Comparison of ENCODE assay signal across 16 mouse cellular contexts in genomic region chr2:83507901-83508300, GRCm38 (mm10).
"Had no signal": no experiment of that assay in that cellular context is flagged by ENCODE, and none has a peak within 500 bp of the region (broad histone marks: within the 10 kb centered on the region; RNA-seq: fewer than 3 reads in every experiment).

No protein-coding gene starts in this region.

- H3K4me3 ChIP-seq: neural tube, embryonic 13.5 days; neural tube, embryonic 15.5 days; stomach, embryonic 15.5 days had no signal

- H3K4me1 ChIP-seq: neural tube, embryonic 13.5 days; neural tube, embryonic 15.5 days; stomach, embryonic 15.5 days had no signal

- H3K27me3 ChIP-seq: neural tube, embryonic 13.5 days; neural tube, embryonic 15.5 days; stomach, embryonic 15.5 days had no signal

- H3K9ac ChIP-seq: neural tube, embryonic 13.5 days; neural tube, embryonic 15.5 days; stomach, embryonic 15.5 days had no signal

- H3K27ac ChIP-seq: neural tube, embryonic 13.5 days; neural tube, embryonic 15.5 days; stomach, embryonic 15.5 days; stomach, postnatal 0 days had no signal

- H3K36me3 ChIP-seq: neural tube, embryonic 13.5 days; neural tube, embryonic 15.5 days; stomach, embryonic 15.5 days had no signal

- H3K4me2 ChIP-seq: neural tube, embryonic 13.5 days; neural tube, embryonic 15.5 days; stomach, embryonic 15.5 days had no signal

- DNase-seq: retina, postnatal 1 day; right cerebral cortex, adult 18-20 months; right cerebral cortex, postnatal 14 days; right cerebral cortex, postnatal 25 days; right cerebral cortex, postnatal 4 days; spleen, adult 18-20 months; thymus, adult 18-20 months; thymus, adult 2 months; thymus, postnatal 14 days; thymus, postnatal 25 days; thymus, postnatal 36 days; thymus, postnatal 4 days had no signal

- H3K9me3 ChIP-seq: neural tube, embryonic 13.5 days; neural tube, embryonic 15.5 days; stomach, embryonic 15.5 days had no signal
